Mouse (Mus musculus) gastrocnemius, adult 2 months (tissue): Measurements from ENCODE around the gene Siah2. TPM values are rescaled to one million over a fixed set of nuclear protein-coding genes. Genes with fewer than 3 reads are reported as not detected.
A peak's percentile ranks its signal among the peaks of the same experiment; 100 is the strongest.

Experiments
- DNase-seq: peaks from one replicate; pipeline ENCODE4 v3.0.0; 2022
- H3K27ac ChIP-seq: fragments of 200-600 bp; 2 replicates; pipeline ENCODE4 v1.8.1; 2022; ENCODE audit warnings: mild to moderate bottlenecking
- H3K4me3 ChIP-seq: fragments of 200-600 bp; 2 replicates; pipeline ENCODE4 v1.8.1; 2022; ENCODE audit warnings: mild to moderate bottlenecking, moderate library complexity
- CTCF ChIP-seq: fragments of 200-600 bp; IDR thresholded peaks from 2 replicates; pipeline ENCODE4 v1.8.1; 2022; ENCODE audit warnings: antibody characterized with exemption, mild to moderate bottlenecking, moderate library complexity
- intact Hi-C: fragments of 180-260 bp; cut with DNase I; formaldehyde crosslinking; loops from one replicate; pipeline ENCODE4 v1.15.1; 2025
- total RNA-seq, 2 experiments: library from RNA; stranded (reverse); gene quantifications; 2 replicates each; pipeline ENCODE4 v1.2.3; 2021

The Siah2 gene
- total RNA-seq, 2 experiments from 2014 or later, result 8.3 to 11.8 TPM

DNA sequence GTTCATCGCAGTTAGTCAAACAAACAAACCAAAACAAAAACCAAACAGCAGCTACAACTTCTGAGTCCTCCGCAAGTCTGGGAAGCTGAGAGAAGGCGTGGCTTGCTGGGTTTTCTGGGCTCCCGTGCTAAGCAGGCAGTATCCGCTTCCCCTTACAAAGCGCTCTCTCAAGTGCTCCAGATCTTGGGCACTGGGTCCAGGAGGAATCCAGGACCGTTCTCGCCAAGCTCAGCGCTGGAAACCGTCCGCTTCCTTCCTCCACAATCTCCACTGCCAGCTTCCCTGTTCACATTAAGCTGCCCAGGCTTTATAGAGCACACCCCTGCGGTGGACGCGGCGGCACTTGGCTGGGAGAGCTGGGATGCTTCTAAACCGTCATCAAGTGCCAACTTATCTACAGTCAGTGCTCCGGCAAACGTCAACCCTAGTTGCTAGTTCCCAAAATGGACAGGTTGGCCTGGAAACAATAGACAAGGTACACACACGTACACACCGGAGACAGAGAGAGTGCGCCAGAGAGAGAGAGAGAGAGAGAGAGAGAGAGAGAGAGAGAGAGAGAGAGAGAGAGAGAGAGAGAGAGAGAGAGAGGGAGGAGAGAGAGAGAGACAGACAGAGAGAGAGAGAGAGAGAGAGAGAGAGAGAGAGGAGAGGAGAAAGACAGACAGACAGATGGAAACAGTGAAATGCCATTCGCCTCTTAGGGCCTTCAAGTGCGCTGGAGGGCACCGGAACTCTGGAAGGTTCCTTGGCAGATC lies 1.4 kb downstream of the Siah2 start:
- TF ChIP-seq CTCF, result no peak

GRCm38 (mm10) chr3:58689721-58690120 lies 2.5 kb downstream of the Siah2 start:
- no peak for TF ChIP-seq CTCF
- DNase-seq, result no peak
- Histone ChIP-seq H3K27ac (peak overlapping the region; percentile 99), H3K4me3 (peak overlapping the region; percentile 78)
- intact Hi-C loops, result loop anchor here (5.0 to 10.0 kb wide), 2 partner anchors 112 to 165 kb away; partner anchors contain the start of genes Eif2a, Selenot and Serp1

More for the DNA sequence above, 1.4 kb downstream of the Siah2 start:
- Histone ChIP-seq H3K4me3 (peak overlapping the region; percentile 78), H3K27ac (peak overlapping the region; percentile 99)
- intact Hi-C loops, result loop anchor here (1.0 to 5.0 kb wide), 2 partner anchors 35 to 113 kb away; partner anchors contain the start of gene Selenot
- DNase-seq, result peak; percentile 75

GRCm38 (mm10) chr3:58689105-58689504 lies 3.1 kb downstream of the Siah2 start:
- peak overlapping the region; percentile 78 for H3K4me3 ChIP-seq
- intact Hi-C loops, result loop anchor here (10.0 kb wide), 1 partner anchor 164 kb away; the partner anchor contains the start of genes Eif2a and Serp1
- TF ChIP-seq CTCF, result no peak

DNA sequence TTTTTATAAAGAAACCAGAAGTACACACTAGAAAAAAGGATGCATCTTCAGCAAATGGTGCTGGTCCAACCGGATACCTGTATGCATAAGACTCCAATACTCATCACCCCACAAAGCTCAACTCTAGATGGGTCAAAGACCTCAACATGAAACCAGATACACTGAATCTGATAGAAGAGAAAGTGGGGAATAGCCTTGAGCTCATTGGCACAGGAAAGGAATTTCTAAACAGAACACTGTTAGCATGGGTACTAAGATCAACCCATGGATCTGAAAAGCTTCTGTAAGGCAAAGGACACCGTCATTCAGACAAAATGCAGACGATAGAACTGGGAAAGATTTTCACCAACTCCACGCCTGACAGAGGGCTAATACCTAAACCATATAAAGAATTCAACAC lies 3.6 kb downstream of the Siah2 start:
- no peak for TF ChIP-seq CTCF
- Histone ChIP-seq H3K4me3 (no peak overlapping the region), H3K27ac (no peak overlapping the region)
- intact Hi-C loops, result loop anchor here (10.0 kb wide), 1 partner anchor 164 kb away; the partner anchor contains the start of genes Eif2a and Serp1
- DNase-seq, result no peak

More at GRCm38 (mm10) chr3:58689105-58689504, 3.1 kb downstream of the Siah2 start:
- DNase-seq, result no peak
- H3K27ac ChIP-seq, result peak overlapping the region; percentile 99; the same call in 1 of the 2 replicates

GRCm38 (mm10) chr3:58686922-58687284 lies 5.3 kb downstream of the Siah2 start:
- no peak overlapping the region for H3K4me3 ChIP-seq
- peak overlapping the region; percentile 24; the same call in 1 of the 2 replicates for H3K27ac ChIP-seq
- TF ChIP-seq CTCF, result no peak
- no peak for DNase-seq
- intact Hi-C loops, result loop anchor here (10.0 kb wide), 1 partner anchor 162 kb away; the partner anchor contains the start of genes Eif2a and Serp1

DNA sequence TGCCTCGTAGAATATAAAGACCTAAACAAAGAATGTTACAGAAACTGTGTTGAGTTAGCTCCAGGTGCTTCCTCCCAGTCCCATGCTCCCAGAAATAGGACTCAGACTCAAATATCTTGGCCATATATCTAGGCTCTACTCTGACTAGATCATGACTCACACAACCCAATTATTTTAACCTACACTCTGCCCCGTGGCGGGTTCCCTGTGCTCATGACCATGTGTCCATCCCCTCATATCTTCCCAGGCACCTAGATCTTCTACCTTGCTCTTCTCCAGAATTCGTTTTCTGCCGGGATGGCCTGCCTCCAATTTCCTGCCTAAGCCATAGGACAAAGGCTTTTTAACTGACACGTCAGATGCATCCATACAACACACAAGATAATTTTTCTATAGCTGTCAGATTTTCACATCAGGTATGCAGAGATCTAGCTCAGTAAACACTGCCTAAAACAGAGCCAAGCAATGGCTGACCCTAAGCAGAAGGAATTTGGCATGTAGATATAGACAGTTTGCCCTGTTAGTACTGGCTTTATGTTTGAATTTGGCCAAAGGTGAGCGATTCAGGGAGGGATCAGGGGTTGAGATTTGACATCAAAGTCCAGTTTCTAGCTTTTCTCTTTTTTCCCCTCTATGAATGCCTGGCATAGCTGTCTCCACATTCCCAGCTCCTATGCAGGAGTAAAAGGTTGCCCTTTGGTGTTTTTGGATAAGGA lies 5.8 kb downstream of the Siah2 start:
- TF ChIP-seq CTCF, result no peak
- Histone ChIP-seq H3K4me3 (no peak overlapping the region), H3K27ac (peak overlapping the region; percentile 24; the same call in 1 of the 2 replicates)
- intact Hi-C loops, result loop anchor here (10.0 kb wide), 1 partner anchor 162 kb away; the partner anchor contains the start of genes Eif2a and Serp1
- DNase-seq, result no peak

- no peak for DNase-seq
- intact Hi-C loops, result loop anchor here (10.0 kb wide), 1 partner anchor 161 kb away; the partner anchor contains the start of genes Eif2a and Serp1
- no peak overlapping the region for H3K4me3 ChIP-seq
- H3K27ac ChIP-seq, result no peak overlapping the region; the same call in 1 of the 2 replicates
- no peak for TF ChIP-seq CTCF
Observed at GRCm38 (mm10) chr3:58685396-58685795, 6.8 kb downstream of the Siah2 start.

DNA sequence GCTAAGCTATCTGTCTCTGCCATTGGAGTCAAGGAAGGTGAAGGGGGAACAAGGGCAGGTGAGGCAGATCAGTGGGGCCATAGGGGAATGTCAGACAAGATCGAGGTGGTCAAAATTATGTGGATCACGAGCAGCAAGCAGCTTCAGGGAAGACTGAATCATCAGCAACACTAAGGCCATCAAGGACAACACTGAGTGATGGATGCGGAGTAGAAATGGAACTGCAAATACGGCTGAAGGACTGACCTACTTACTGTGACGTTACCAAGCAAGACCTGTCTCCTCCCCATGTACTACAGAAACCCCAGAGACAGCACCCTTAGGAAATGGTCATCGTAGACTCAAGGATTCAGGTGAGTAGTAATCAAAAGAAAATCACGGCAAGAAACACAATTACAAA lies 8.9 kb downstream of the Siah2 start:
- no peak for TF ChIP-seq CTCF
- DNase-seq, result no peak
- intact Hi-C loops, result loop anchor here (10.0 kb wide), 1 partner anchor 159 kb away; the partner anchor contains the start of genes Eif2a and Serp1
- no peak overlapping the region for H3K27ac ChIP-seq
- no peak overlapping the region for H3K4me3 ChIP-seq

- Histone ChIP-seq H3K4me3 (no peak overlapping the region), H3K27ac (peak overlapping the region; percentile 79)
- intact Hi-C loops, result loop anchor here (10.0 kb wide), 1 partner anchor 158 kb away; the partner anchor contains the start of genes Eif2a and Serp1
- no peak for TF ChIP-seq CTCF
- no peak for DNase-seq
Observed at GRCm38 (mm10) chr3:58682336-58682735, 9.9 kb downstream of the Siah2 start.

DNA sequence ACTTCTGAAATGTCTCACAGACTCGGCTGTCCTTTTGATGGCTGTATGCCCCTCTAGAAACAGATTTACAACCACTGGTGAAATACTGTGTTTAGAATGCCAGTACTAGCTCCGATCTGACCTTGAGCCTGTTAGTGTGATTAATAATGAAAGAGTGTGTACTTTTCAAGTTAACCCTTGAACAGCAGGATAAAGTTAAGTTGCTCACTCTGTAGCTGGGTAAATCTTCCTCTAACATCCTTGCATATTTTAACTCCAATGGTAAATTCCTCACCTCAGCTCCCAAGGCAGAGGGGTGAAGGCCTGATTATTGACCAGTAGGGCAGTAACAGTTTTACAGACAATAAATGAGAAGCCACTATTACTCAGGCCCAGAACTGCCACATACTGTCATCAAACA lies 10.4 kb downstream of the Siah2 start:
- no peak for TF ChIP-seq CTCF
- Histone ChIP-seq H3K4me3 (no peak overlapping the region), H3K27ac (peak overlapping the region; percentile 79)
- intact Hi-C loops, result loop anchor here (10.0 kb wide), 1 partner anchor 157 kb away; the partner anchor contains the start of genes Eif2a and Serp1
- no peak for DNase-seq

DNA sequence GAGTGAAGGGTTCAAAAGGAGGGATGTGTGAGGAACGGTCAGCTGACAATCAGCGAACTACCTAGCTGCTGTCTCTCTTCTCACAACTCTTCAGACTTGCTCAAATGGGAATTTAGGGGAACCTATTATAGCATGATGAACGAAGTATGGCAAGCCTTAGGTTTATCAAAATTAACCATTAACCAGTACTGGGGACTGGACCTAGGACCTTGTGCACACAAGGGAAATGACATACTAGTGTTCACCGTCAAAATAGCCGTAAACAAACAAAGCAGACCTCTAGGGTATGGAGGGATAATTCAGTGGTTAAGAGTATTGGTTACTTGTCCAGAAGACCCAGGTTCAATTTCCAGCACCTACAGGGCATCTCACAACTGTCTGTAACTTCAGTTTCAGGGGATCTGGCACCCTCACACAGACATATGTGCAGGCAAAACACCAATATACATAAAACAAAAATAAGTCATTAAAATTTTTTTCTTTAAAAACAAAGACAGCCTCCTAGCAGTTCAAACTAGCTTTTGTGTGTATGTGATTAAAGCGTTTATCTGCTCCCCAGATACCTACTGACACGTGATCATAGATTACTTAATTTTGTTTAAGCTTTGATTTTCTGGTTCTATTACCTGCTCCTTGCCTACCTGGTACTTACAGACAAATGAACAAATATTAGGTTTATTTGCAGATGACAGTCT lies 11.1 kb downstream of the Siah2 start:
- H3K4me3 ChIP-seq, result no peak overlapping the region
- no peak for DNase-seq
- peak overlapping the region; percentile 79 for H3K27ac ChIP-seq
- no peak for TF ChIP-seq CTCF
- intact Hi-C loops, result loop anchor here (10.0 kb wide), 1 partner anchor 156 kb away; the partner anchor contains the start of genes Eif2a and Serp1

- peak overlapping the region; percentile 79 for H3K27ac ChIP-seq
- intact Hi-C loops, result loop anchor here (10.0 kb wide), 1 partner anchor 155 kb away; the partner anchor contains the start of genes Eif2a and Serp1
- DNase-seq, result peak; percentile 39
- TF ChIP-seq CTCF, result no peak
- H3K4me3 ChIP-seq, result peak overlapping the region; percentile 7; the same call in 1 of the 2 replicates
Observed at GRCm38 (mm10) chr3:58679996-58680395, 12.2 kb downstream of the Siah2 start.
